Mouse (Mus musculus) C2C12 (cell line): ENCODE measurements at regions not wholly inside any gene's neighbourhood (a gene's known extent, or its start where the extent isn't known, plus 50 kb on each side); places are given as distances from the start of the nearest gene placed in this dataset.

Source experiments
- H3K27me3 ChIP-seq: one replicate; pipeline ENCODE4 v1.6.1; 2011; ENCODE audit not compliant: control insufficient read depth, insufficient read depth, insufficient read length
- H3K36me3 ChIP-seq: one replicate; pipeline ENCODE4 v1.6.1; 2011; ENCODE audit not compliant: control insufficient read depth, insufficient read depth
- H3K4me3 ChIP-seq: one replicate; pipeline ENCODE4 v1.5.1; 2011; ENCODE audit warnings: mild to moderate bottlenecking, control low read depth; ENCODE audit not compliant: poor library complexity, insufficient read depth, severe bottlenecking
- H3K79me2 ChIP-seq: one replicate; pipeline ENCODE4 v1.6.1; 2011; ENCODE audit not compliant: control insufficient read depth, insufficient read depth
- H3K79me3 ChIP-seq: one replicate; pipeline ENCODE4 v1.6.1; 2011; ENCODE audit warnings: low read depth, control low read depth
- H3ac ChIP-seq: one replicate; pipeline ENCODE3; 2011; ENCODE audit warnings: low read depth; ENCODE audit not compliant: control insufficient read depth, insufficient read length
- CEBPB ChIP-seq: IDR thresholded peaks from one replicate; pipeline ENCODE4 v1.6.1; 2011; ENCODE audit warnings: low read depth, mild to moderate bottlenecking, control low read depth, moderate library complexity
- CTCF ChIP-seq: IDR thresholded peaks from one replicate; pipeline ENCODE4 v1.5.1; 2011; ENCODE audit not compliant: control insufficient read depth, insufficient read depth, insufficient read length
- FOSL1 ChIP-seq: IDR thresholded peaks from one replicate; pipeline ENCODE4 v1.8.0; 2011; ENCODE audit warnings: mild to moderate bottlenecking, low read length; ENCODE audit not compliant: poor library complexity, insufficient read depth, severe bottlenecking
- MAX ChIP-seq: IDR thresholded peaks from one replicate; pipeline ENCODE4 v1.6.1; 2011; ENCODE audit warnings: mild to moderate bottlenecking, control low read depth
- MYOD1 ChIP-seq: IDR thresholded peaks from one replicate; pipeline ENCODE4 v1.6.1; 2011; ENCODE audit warnings: low read depth; ENCODE audit not compliant: control insufficient read depth, insufficient read length
- MYOG ChIP-seq: IDR thresholded peaks from one replicate; pipeline ENCODE4 v1.6.1; 2011; ENCODE audit not compliant: control insufficient read depth, insufficient read length; ENCODE audit errors: extremely low read depth
- USF1 ChIP-seq: IDR thresholded peaks from one replicate; pipeline ENCODE4 v1.6.1; 2011; ENCODE audit warnings: low read depth, mild to moderate bottlenecking, control low read depth, moderate library complexity

GRCm38 (mm10) chr15:90822306-90822705 is 143.1 kb upstream of the Cpne8 start:
- TF ChIP-seq FOSL1 (no peak), CEBPB (peak; percentile 44), MAX (no peak)
- Histone ChIP-seq H3K27me3 (no peaks in the 10 kb centered on the region), H3K4me3 (no peak overlapping the region), H3K79me3 (no peaks in the 10 kb centered on the region), H3ac (no peak overlapping the region), H3K79me2 (no peaks in the 10 kb centered on the region), H3K36me3 (no peaks in the 10 kb centered on the region)

GRCm38 (mm10) chr15:90819949-90820655 is 140.9 kb upstream of the Cpne8 start:
- Histone ChIP-seq H3K4me3 (no peak overlapping the region), H3ac (no peak overlapping the region), H3K27me3 (no peaks in the 10 kb centered on the region), H3K79me3 (no peaks in the 10 kb centered on the region), H3K79me2 (no peaks in the 10 kb centered on the region), H3K36me3 (no peaks in the 10 kb centered on the region)
- TF ChIP-seq MYOD1 (no peak), MAX (no peak), MYOG (no peak)

GRCm38 (mm10) chr15:90818161-90818560 is 138.9 kb upstream of the Cpne8 start:
- H3ac ChIP-seq: no peak overlapping the region

GRCm38 (mm10) chr15:90813907-90814306 is 134.7 kb upstream of the Cpne8 start:
- H3K36me3 ChIP-seq: no peaks in the 10 kb centered on the region
- no peaks in the 10 kb centered on the region for H3K27me3 ChIP-seq
- no peaks in the 10 kb centered on the region for H3K79me2 ChIP-seq
- H3ac ChIP-seq: no peak overlapping the region
- H3K4me3 ChIP-seq: no peak overlapping the region
- TF ChIP-seq MYOD1: peak; percentile 54
- TF ChIP-seq CTCF: no peak
- no peak for TF ChIP-seq USF1
- H3K79me3 ChIP-seq: no peaks in the 10 kb centered on the region

More at GRCm38 (mm10) chr15:90818161-90818560, 138.9 kb upstream of the Cpne8 start:
- Histone ChIP-seq H3K27me3 (no peaks in the 10 kb centered on the region), H3K4me3 (no peak overlapping the region), H3K79me2 (no peaks in the 10 kb centered on the region), H3K36me3 (no peaks in the 10 kb centered on the region), H3K79me3 (no peaks in the 10 kb centered on the region)
- TF ChIP-seq FOSL1 (no peak), MAX (no peak), MYOD1 (no peak)

- Histone ChIP-seq H3ac (no peak overlapping the region), H3K27me3 (no peaks in the 10 kb centered on the region), H3K79me3 (no peaks in the 10 kb centered on the region), H3K36me3 (no peaks in the 10 kb centered on the region), H3K4me3 (no peak overlapping the region), H3K79me2 (no peaks in the 10 kb centered on the region)
- no peak for TF ChIP-seq MAX
- no peak for TF ChIP-seq CTCF
- TF ChIP-seq MYOG: no peak
- no peak for TF ChIP-seq USF1
- no peak for TF ChIP-seq CEBPB
- no peak for TF ChIP-seq MYOD1
- no peak for TF ChIP-seq FOSL1
Observed at GRCm38 (mm10) chr15:90810341-90810740, 131.1 kb upstream of the Cpne8 start.

GRCm38 (mm10) chr15:90808236-90808635 is 129.0 kb upstream of the Cpne8 start:
- H3ac ChIP-seq: no peak overlapping the region
- TF ChIP-seq MAX: no peak
- no peak for TF ChIP-seq CTCF
- TF ChIP-seq USF1: no peak
- no peak for TF ChIP-seq CEBPB
- TF ChIP-seq MYOD1: no peak
- TF ChIP-seq FOSL1: no peak
- TF ChIP-seq MYOG: no peak

More at GRCm38 (mm10) chr15:90808236-90808635, 129.0 kb upstream of the Cpne8 start:
- H3K4me3 ChIP-seq: no peak overlapping the region
- no peaks in the 10 kb centered on the region for H3K36me3 ChIP-seq
- H3K79me3 ChIP-seq: no peaks in the 10 kb centered on the region
- no peaks in the 10 kb centered on the region for H3K27me3 ChIP-seq
- H3K79me2 ChIP-seq: no peaks in the 10 kb centered on the region
